Mouse (Mus musculus) hindbrain, embryonic 15.5 days (tissue): ENCODE data around the gene Ccr9. TPM values are rescaled to one million over a fixed set of nuclear protein-coding genes. Genes with fewer than 3 reads are reported as not detected.
"Not testable (repeated sequence)": the region's sequence is repeated elsewhere in the genome, so short reads cannot be mapped to it uniquely, and the experiment has no call there.

Experiments
- ATAC-seq: fragments of 200-750 bp; cut with Nextera tagmentation; 2 replicates; pipeline ENCODE4 v1.8.0; 2017; ENCODE audit warnings: low read depth, moderate number of reproducible peaks, moderate TSS enrichment; ENCODE audit not compliant: low FRiP score
- H3K27ac ChIP-seq: fragments of 300-500 bp; sonication (generic); replicated peaks from 2 replicates; pipeline ENCODE4 v1.5.1; 2015; ENCODE audit warnings: mild to moderate bottlenecking, inconsistent platforms
- H3K27me3 ChIP-seq: fragments of 300-500 bp; sonication (generic); 2 replicates; pipeline ENCODE4 v1.6.1; 2015; ENCODE audit warnings: control low read depth, inconsistent platforms
- H3K36me3 ChIP-seq: fragments of 300-500 bp; sonication (generic); 2 replicates; pipeline ENCODE4 v1.6.1; 2015; ENCODE audit warnings: control low read depth, inconsistent platforms
- H3K4me1 ChIP-seq: fragments of 300-500 bp; sonication (generic); replicated peaks from 2 replicates; pipeline ENCODE4 v1.6.1; 2015; ENCODE audit warnings: control low read depth, inconsistent platforms
- H3K4me2 ChIP-seq: fragments of 300-500 bp; sonication (generic); 2 replicates; pipeline ENCODE4 v1.6.1; 2015; ENCODE audit warnings: moderate library complexity, mild to moderate bottlenecking, inconsistent platforms
- H3K4me3 ChIP-seq: fragments of 300-500 bp; sonication (generic); 2 replicates; pipeline ENCODE4 v1.5.1; 2015; ENCODE audit warnings: mild to moderate bottlenecking, inconsistent platforms
- H3K9ac ChIP-seq: fragments of 300-500 bp; sonication (generic); 2 replicates; pipeline ENCODE4 v1.6.1; 2015; ENCODE audit warnings: inconsistent platforms
- H3K9me3 ChIP-seq: fragments of 300-500 bp; sonication (generic); 2 replicates; pipeline ENCODE4 v1.6.1; 2016; ENCODE audit warnings: control low read depth, inconsistent platforms
- WGBS: fragments of 180-500 bp; shearing (Covaris S2); methylation state at CpG from one replicate; pipeline ENCODE4 v1.1.7; 2015; 5-methylcytosine and 5-hydroxymethylcytosine counted together
- polyA plus RNA-seq: library from polyadenylated mRNA; unstranded; fragments of >200 nt; fragmentation: Nextera tagmentation; extraction: Ambion mirVana; gene quantifications from 2 replicates; pipeline ENCODE4 v1.2.1, GENCODE M21; 2015

Gene Ccr9
- polyA plus RNA-seq, 1 experiment from 2014 or later = 0.25 TPM

DNA sequence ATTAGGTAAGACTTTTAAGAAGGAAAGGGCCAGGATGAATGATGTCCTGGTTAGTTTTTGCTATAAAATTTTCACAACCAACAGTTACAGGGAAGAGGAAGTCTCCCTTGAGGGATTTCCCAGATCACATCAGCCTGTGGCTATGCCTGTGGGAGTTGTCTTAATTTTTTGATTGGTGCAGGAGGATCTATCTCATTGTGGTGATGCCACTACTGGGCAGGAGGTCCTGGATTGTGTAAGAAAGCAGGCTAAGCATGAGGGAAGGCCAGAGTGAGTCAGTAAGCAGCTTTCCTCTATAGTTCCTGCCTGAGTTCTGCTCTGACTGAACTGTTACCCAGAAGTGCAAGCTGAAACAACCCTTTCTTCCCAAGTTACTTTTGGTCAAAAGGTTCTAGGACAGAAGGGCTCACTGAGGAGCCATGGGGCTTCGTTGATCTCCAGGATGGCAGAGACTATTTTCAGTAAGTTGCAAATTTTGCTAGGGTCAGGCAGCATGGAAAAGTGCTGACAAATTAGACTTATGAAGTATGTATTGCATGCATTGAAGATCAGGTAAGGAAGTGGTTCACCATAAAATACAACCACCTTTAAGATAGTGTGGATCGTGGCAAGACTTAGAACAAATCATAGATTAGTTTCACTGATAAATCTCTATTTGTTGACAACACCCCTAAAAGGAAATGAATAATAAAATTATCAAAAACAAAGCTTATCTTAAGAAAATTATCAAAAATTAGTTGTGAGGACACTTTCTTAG is 44.7 kb downstream of the Ccr9 start:
- 80% methylated on average over 2 of the region's 2 CpGs for whole genome bisulfite sequencing
- Histone ChIP-seq H3K27ac (no peak overlapping the region), H3K27me3 (peaks cover 6% of the 10 kb centered on the region; the same call in 1 of the 2 replicates), H3K4me2 (no peak overlapping the region), H3K36me3 (no peaks in the 10 kb centered on the region), H3K9me3 (no peaks in the 10 kb centered on the region), H3K4me1 (peaks cover 2% of the 10 kb centered on the region; the same call in 1 of the 2 replicates), H3K4me3 (no peak overlapping the region), H3K9ac (no peak overlapping the region)
- no peak for ATAC-seq

GRCm38 (mm10) chr9:123731271-123731670 is 53.0 kb downstream of the Ccr9 start:
- H3K4me3 ChIP-seq = no peak overlapping the region
- ATAC-seq = no peak
- H3K9ac ChIP-seq = no peak overlapping the region
- H3K36me3 ChIP-seq = no peaks in the 10 kb centered on the region
- H3K27me3 ChIP-seq = no peaks in the 10 kb centered on the region
- no peak overlapping the region for H3K4me2 ChIP-seq
- H3K27ac ChIP-seq = no peak overlapping the region
- WGBS = 78% methylated on average over 3 of the region's 3 CpGs
- H3K9me3 ChIP-seq = no peaks in the 10 kb centered on the region
- H3K4me1 ChIP-seq = no peaks in the 10 kb centered on the region

DNA sequence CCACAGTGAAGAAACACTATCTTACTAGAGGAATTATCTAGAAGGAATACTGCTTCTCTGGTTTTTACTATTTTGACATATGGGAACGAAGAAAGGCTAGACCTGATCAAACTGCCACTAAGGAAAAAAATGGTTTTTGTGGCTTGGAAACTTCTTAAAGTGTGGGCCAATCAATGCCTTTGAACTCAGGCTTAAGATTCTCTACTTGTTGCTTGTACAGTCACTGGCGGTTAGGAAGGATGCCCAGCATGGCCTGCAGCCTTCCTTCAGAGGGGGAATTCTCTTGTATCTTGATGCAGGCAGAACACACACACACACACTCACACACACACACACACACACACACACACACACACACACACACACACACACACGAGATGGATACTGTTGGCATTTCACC is 55.9 kb downstream of the Ccr9 start:
- Histone ChIP-seq H3K27ac (no peak overlapping the region), H3K4me1 (no peaks in the 10 kb centered on the region), H3K27me3 (no peaks in the 10 kb centered on the region), H3K4me3 (no peak overlapping the region), H3K9ac (no peak overlapping the region), H3K9me3 (no peaks in the 10 kb centered on the region), H3K4me2 (no peak overlapping the region), H3K36me3 (no peaks in the 10 kb centered on the region)
- WGBS = 75% methylated on average over 3 of the region's 3 CpGs
- no peak for ATAC-seq

- Histone ChIP-seq H3K4me3 (no peak overlapping the region), H3K4me1 (no peaks in the 10 kb centered on the region), H3K36me3 (no peaks in the 10 kb centered on the region), H3K27ac (no peak overlapping the region), H3K4me2 (no peak overlapping the region), H3K9ac (no peak overlapping the region), H3K27me3 (no peaks in the 10 kb centered on the region), H3K9me3 (no peaks in the 10 kb centered on the region)
- ATAC-seq = no peak
- WGBS = 89% methylated on average over 4 of the region's 4 CpGs
Observed at GRCm38 (mm10) chr9:123740799-123741198, 62.6 kb downstream of the Ccr9 start.

- 91% methylated on average over 8 of the region's 8 CpGs for WGBS
- not testable (repeated sequence) for H3K27me3 ChIP-seq, ATAC-seq, H3K4me2 ChIP-seq, H3K27ac ChIP-seq, H3K9me3 ChIP-seq, H3K9ac ChIP-seq, H3K4me1 ChIP-seq, H3K4me3 ChIP-seq, H3K36me3 ChIP-seq
Observed at GRCm38 (mm10) chr9:123749687-123750086, 71.4 kb downstream of the Ccr9 start.

- no peaks in the 10 kb centered on the region for H3K27me3 ChIP-seq
- H3K27ac ChIP-seq = no peak overlapping the region
- no peak overlapping the region for H3K4me3 ChIP-seq
- no peak overlapping the region for H3K9ac ChIP-seq
- no peaks in the 10 kb centered on the region for H3K36me3 ChIP-seq
- no peak for ATAC-seq
- H3K4me1 ChIP-seq = no peaks in the 10 kb centered on the region
- no peaks in the 10 kb centered on the region for H3K9me3 ChIP-seq
- H3K4me2 ChIP-seq = no peak overlapping the region
- WGBS = 95% methylated on average over 4 of the region's 4 CpGs
Observed at GRCm38 (mm10) chr9:123754333-123754732, 76.1 kb downstream of the Ccr9 start.

DNA sequence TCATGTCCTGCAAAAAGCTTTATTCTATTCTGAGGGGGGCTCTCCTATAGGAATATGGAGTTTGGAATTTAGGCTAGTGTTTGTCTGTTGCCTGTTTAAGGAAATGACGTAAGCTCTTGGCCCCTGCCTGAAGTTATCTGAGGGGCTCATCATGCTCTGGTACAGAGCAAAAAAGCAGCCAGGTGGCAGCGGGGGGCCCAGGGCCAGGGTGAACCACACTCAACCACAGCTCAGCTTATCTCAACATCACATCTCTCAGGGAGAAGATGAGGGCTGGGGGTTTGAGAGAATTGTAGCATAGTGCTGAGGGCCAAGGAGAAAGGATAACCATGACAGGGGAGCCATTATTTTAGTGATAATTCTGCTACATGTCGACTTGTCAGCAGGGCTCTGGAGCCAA is 78.5 kb downstream of the Ccr9 start:
- no peak for ATAC-seq
- no peaks in the 10 kb centered on the region for H3K9me3 ChIP-seq
- H3K27me3 ChIP-seq = no peaks in the 10 kb centered on the region
- no peaks in the 10 kb centered on the region for H3K4me1 ChIP-seq
- no peaks in the 10 kb centered on the region for H3K36me3 ChIP-seq
- H3K9ac ChIP-seq = no peak overlapping the region
- no peak overlapping the region for H3K27ac ChIP-seq
- no peak overlapping the region for H3K4me2 ChIP-seq
- WGBS = 94% methylated on average over 3 of the region's 3 CpGs
- no peak overlapping the region for H3K4me3 ChIP-seq

- Histone ChIP-seq H3K27ac (no peak overlapping the region), H3K36me3 (no peaks in the 10 kb centered on the region), H3K9me3 (no peaks in the 10 kb centered on the region), H3K4me2 (no peak overlapping the region), H3K4me1 (no peaks in the 10 kb centered on the region), H3K9ac (no peak overlapping the region), H3K4me3 (no peak overlapping the region), H3K27me3 (no peaks in the 10 kb centered on the region)
- ATAC-seq = no peak
- 68% methylated on average over 2 of the region's 2 CpGs for WGBS
Observed at GRCm38 (mm10) chr9:123757326-123757725, 79.1 kb downstream of the Ccr9 start.

DNA sequence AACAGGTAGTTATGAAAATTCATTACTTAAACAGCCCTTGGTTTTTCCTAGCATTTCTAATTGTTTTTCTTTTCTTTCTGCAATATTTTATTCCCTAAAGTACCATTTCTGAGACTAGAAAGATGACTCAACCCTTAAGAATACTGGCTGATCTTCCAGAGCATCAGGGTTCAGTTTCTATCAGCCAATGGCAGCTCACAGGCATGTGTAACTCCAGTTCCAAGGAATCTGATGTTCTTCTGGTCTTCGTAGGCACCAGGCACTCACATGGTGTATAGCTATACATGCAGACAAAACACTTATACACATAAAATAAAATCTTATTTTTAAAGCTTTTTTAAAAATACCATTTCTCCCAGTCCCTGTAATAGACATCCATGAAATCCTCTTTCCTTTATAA is 79.9 kb downstream of the Ccr9 start:
- 87% methylated on average over 1 of the region's 1 CpGs for WGBS
- Histone ChIP-seq H3K4me3 (no peak overlapping the region), H3K36me3 (no peaks in the 10 kb centered on the region), H3K9me3 (no peaks in the 10 kb centered on the region), H3K27me3 (no peaks in the 10 kb centered on the region), H3K4me1 (no peaks in the 10 kb centered on the region), H3K9ac (no peak overlapping the region), H3K4me2 (no peak overlapping the region), H3K27ac (no peak overlapping the region)
- no peak for ATAC-seq

DNA sequence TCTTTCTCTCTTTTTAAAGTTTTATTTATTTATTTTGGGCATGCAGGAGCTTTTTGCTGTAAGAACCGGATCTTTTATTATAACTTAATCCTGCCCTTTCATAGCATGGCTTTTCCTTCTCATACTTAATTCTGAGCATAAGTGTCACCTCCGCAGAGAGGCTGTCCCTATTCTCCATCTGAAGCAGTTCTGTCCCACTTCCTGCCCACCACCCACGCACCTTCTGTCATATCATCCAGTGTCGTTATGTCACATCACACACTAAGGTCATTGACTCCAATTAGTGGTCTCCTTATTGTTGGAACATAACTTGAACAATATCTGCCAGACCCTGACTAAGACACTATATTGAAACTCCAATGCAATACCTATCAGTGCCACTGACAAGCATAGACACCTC is 80.4 kb downstream of the Ccr9 start:
- no peak for ATAC-seq
- H3K9ac ChIP-seq = no peak overlapping the region
- 84% methylated on average over 4 of the region's 4 CpGs for WGBS

DNA sequence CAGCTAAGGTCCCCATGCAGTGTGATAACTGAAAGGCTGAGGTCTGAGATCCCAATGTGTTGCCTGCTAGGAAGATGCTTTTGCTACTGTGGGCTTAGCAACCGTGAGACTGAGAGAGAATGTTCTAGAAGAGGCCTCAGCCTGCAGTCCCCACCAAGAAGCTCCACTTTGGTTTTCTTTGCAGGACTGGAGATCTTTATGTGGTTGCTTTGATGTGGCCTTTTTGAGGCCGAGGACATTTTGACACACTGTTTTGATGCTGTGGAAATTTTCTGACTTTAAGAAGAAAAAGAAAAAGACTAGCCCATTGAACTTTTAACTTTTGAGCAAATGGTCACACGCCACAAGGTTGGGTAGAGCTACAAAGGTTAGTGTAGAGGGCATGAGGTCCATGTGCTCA is 82.6 kb downstream of the Ccr9 start:
- no peak overlapping the region for H3K4me3 ChIP-seq
- WGBS = 87% methylated on average over 3 of the region's 3 CpGs
- no peaks in the 10 kb centered on the region for H3K4me1 ChIP-seq
- no peaks in the 10 kb centered on the region for H3K36me3 ChIP-seq
- H3K9ac ChIP-seq = no peak overlapping the region
- no peak overlapping the region for H3K4me2 ChIP-seq
- no peak overlapping the region for H3K27ac ChIP-seq
- no peaks in the 10 kb centered on the region for H3K27me3 ChIP-seq
- ATAC-seq = no peak
- H3K9me3 ChIP-seq = no peaks in the 10 kb centered on the region

More for the DNA sequence above, 80.4 kb downstream of the Ccr9 start:
- Histone ChIP-seq H3K36me3 (no peaks in the 10 kb centered on the region), H3K27ac (no peak overlapping the region), H3K4me2 (no peak overlapping the region), H3K4me1 (no peaks in the 10 kb centered on the region), H3K27me3 (no peaks in the 10 kb centered on the region), H3K9me3 (no peaks in the 10 kb centered on the region), H3K4me3 (no peak overlapping the region)

DNA sequence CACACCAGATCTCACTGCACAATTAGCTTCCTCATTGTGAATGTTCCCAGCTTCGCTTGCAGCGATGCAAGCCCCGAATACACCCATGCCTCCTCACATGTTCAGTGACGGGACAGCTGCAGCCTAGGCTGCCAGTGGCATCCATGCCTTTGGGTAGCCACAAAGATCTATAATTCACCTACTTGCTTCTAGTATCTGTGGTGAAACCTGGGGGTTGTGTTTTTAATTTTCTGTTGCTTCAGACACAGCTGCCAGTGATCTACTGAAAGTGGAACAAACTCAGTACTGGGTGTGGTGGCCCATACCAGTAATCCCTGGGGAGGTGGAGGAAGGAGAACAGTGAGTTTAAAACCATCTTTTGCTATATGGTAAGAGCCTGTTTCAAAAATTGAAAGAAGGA is 84.6 kb downstream of the Ccr9 start:
- no peak for ATAC-seq
- Histone ChIP-seq H3K27me3 (no peaks in the 10 kb centered on the region), H3K36me3 (no peaks in the 10 kb centered on the region), H3K9me3 (no peaks in the 10 kb centered on the region), H3K4me2 (no peak overlapping the region), H3K27ac (no peak overlapping the region), H3K9ac (no peak overlapping the region), H3K4me3 (no peak overlapping the region), H3K4me1 (no peaks in the 10 kb centered on the region)
- WGBS = 87% methylated on average over 4 of the region's 4 CpGs

GRCm38 (mm10) chr9:123763771-123764170 is 85.5 kb downstream of the Ccr9 start:
- WGBS = 89% methylated on average over 3 of the region's 3 CpGs
- ATAC-seq = no peak

More at GRCm38 (mm10) chr9:123763771-123764170, 85.5 kb downstream of the Ccr9 start:
- Histone ChIP-seq H3K27ac (no peak overlapping the region), H3K27me3 (no peaks in the 10 kb centered on the region), H3K9me3 (no peaks in the 10 kb centered on the region), H3K4me1 (no peaks in the 10 kb centered on the region), H3K4me3 (no peak overlapping the region), H3K36me3 (no peaks in the 10 kb centered on the region), H3K4me2 (no peak overlapping the region), H3K9ac (no peak overlapping the region)
